Mouse (Mus musculus): Measurements from ENCODE around the gene Pcdh7.
"Not testable (repeated sequence)": the region's sequence is repeated elsewhere in the genome, so short reads cannot be mapped to it uniquely, and the experiment has no call there.

The Pcdh7 gene

DNA sequence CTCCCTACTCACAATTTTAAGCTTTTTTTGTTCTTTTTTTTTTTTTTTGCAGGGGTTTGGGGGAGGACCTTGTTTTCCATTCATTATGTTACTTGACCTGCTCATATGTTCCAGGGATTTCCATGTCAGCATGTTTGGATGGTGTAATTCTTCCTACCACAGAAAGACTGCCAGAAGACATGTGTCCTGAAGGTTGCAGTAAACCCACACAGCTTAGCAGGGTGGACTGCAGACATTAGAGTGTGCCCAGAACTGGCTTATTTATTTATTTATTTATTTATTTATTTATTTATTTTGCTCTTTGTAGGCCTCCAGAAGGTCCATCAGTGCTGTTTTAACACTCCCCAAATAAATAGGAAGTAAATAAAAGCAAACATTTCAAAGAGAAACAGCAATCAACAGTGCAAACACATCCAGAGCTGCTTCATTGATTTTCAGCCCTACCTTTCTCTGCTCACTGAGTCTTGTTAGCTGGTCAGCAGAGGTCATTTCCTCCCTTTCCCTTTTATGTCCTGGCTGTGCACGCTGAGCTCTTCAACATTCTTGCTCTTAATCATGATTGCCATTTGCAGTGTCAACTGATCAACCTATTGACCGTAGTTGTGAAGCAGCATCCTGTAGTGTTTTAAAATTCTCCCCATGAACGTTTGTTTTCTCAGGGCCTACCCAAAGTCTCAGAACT, 401.3 kb downstream of the Pcdh7 start:
- DNase-seq (ENCODE audit: low read depth, low spot score), result no peak

- DNase-seq (ENCODE audit: low read depth, low spot score), result no peak
Measured at GRCm38 (mm10) chr5:58143897-58144296, 426.1 kb downstream of the Pcdh7 start.

- no peak for DNase-seq (ENCODE audit: low read depth, low spot score)
Measured at GRCm38 (mm10) chr5:58153966-58154365, 436.2 kb downstream of the Pcdh7 start.

GRCm38 (mm10) chr5:58172218-58172617, 454.5 kb downstream of the Pcdh7 start:
- DNase-seq (ENCODE audit: low read depth, low spot score), result no peak

- DNase-seq (ENCODE audit: low read depth, low spot score), result not testable (repeated sequence)
Measured at GRCm38 (mm10) chr5:58174335-58174734, 456.6 kb downstream of the Pcdh7 start.

- no peak for DNase-seq (ENCODE audit: low read depth, low spot score)
Measured at GRCm38 (mm10) chr5:58175532-58175931, 457.8 kb downstream of the Pcdh7 start.

Data from c-Kit-negative CD71-positive TER-119-positive erythroid progenitor cells, embryonic 14.5 days (primary cell).